ENCODE assay signal across 22 mouse cellular contexts in genomic region chr3:72328066-72328465, GRCm38 (mm10).
DNase-seq lines count a peak whose midpoint lies in the region; ATAC-seq and TF ChIP-seq lines count a peak whose summit lies in the region.
"Had no signal": no experiment of that assay in that cellular context is flagged by ENCODE, and none has a peak within 500 bp of the region (broad histone marks: within the 10 kb centered on the region; RNA-seq: fewer than 3 reads in every experiment).

No protein-coding gene starts in this region.

- TF ChIP-seq POLR2A in brain, embryonic 14.5 days (IDR thresholded peaks at IDR 0.05; ENCODE audit: borderline replicate concordance, extremely low read depth, insufficient read depth, insufficient read length, poor library complexity, severe bottlenecking) = no peak

- H3K36me3 ChIP-seq in forebrain, embryonic 14.5 days (ENCODE audit: control insufficient read depth, insufficient read depth, low read length) = no peaks in the 10 kb centered on the region
- no peaks in the 10 kb centered on the region for H3K36me3 ChIP-seq in forebrain, embryonic 12.5 days (replicated peaks)
- H3K36me3 ChIP-seq in kidney, postnatal 0 days (ENCODE audit: insufficient read depth, low read length) = no peaks in the 10 kb centered on the region
- no peaks in the 10 kb centered on the region for H3K36me3 ChIP-seq in kidney, embryonic 16.5 days (ENCODE audit: insufficient read depth, low read length)
- H3K36me3 ChIP-seq: embryonic facial prominence, embryonic 12.5 days; embryonic facial prominence, embryonic 15.5 days; forebrain, embryonic 10.5 days; forebrain, embryonic 15.5 days had no signal

- peak; percentile 63 for DNase-seq in forebrain, embryonic 14.5 days (ENCODE audit: low spot score)
- DNase-seq in kidney, postnatal 0 days (ENCODE audit: low spot score) = peak; percentile 25
- DNase-seq in brain, adult 2 months (ENCODE audit: low read depth, low spot score) = peak; percentile 19
- peak; percentile 58 for DNase-seq in brain, embryonic 14.5 days (ENCODE audit: low read depth)
- DNase-seq in gastrocnemius, adult 8-10 months (ENCODE audit: low spot score in 2 of 2) = no peak
- DNase-seq: adrenal gland, adult 2 months; adrenal gland, postnatal 10 days; adrenal gland, postnatal 25 days; cerebellum, adult 11 months; cerebellum, adult 18-20 months; cerebellum, adult 8-10 months; cerebellum, adult 9-11 months; cerebellum, postnatal 14 days; cerebellum, postnatal 36 days; embryo, embryonic 11 days had no signal

- no peak overlapping the region for H3K4me2 ChIP-seq in forebrain, embryonic 14.5 days (ENCODE audit: low read length)
- no peak overlapping the region for H3K4me2 ChIP-seq in forebrain, embryonic 12.5 days
- H3K4me2 ChIP-seq in kidney, postnatal 0 days (ENCODE audit: low read length) = no peak overlapping the region
- H3K4me2 ChIP-seq in kidney, embryonic 16.5 days (replicated peaks; ENCODE audit: low read depth, low read length) = no peak overlapping the region
- H3K4me2 ChIP-seq: embryonic facial prominence, embryonic 12.5 days; embryonic facial prominence, embryonic 15.5 days; forebrain, embryonic 15.5 days had no signal

- H3K27ac ChIP-seq in forebrain, embryonic 14.5 days (ENCODE audit: low read depth, low read length) = no peak overlapping the region
- H3K27ac ChIP-seq in forebrain, embryonic 12.5 days = no peak overlapping the region
- no peak overlapping the region for H3K27ac ChIP-seq in kidney, postnatal 0 days
- no peak overlapping the region for H3K27ac ChIP-seq in kidney, embryonic 16.5 days (ENCODE audit: low read length)
- H3K27ac ChIP-seq: embryonic facial prominence, embryonic 12.5 days; embryonic facial prominence, embryonic 15.5 days; forebrain, embryonic 10.5 days; forebrain, embryonic 15.5 days had no signal

- no peak overlapping the region for H3K4me3 ChIP-seq in forebrain, embryonic 14.5 days (ENCODE audit: low read depth, low read length)
- H3K4me3 ChIP-seq in forebrain, embryonic 12.5 days (replicated peaks) = no peak overlapping the region
- no peak overlapping the region for H3K4me3 ChIP-seq in kidney, postnatal 0 days (replicated peaks; ENCODE audit: low read depth, low read length)
- no peak overlapping the region for H3K4me3 ChIP-seq in kidney, embryonic 16.5 days (ENCODE audit: low read length)
- H3K4me3 ChIP-seq: embryonic facial prominence, embryonic 12.5 days; embryonic facial prominence, embryonic 15.5 days; erythroblast, embryonic 14.5 days; forebrain, embryonic 10.5 days; forebrain, embryonic 15.5 days had no signal

- H3K9me3 ChIP-seq in forebrain, embryonic 14.5 days (replicated peaks; ENCODE audit: control insufficient read depth, low read length) = no peaks in the 10 kb centered on the region
- H3K9me3 ChIP-seq in forebrain, embryonic 12.5 days = no peaks in the 10 kb centered on the region
- no peaks in the 10 kb centered on the region for H3K9me3 ChIP-seq in kidney, postnatal 0 days (replicated peaks; ENCODE audit: low read length)
- H3K9me3 ChIP-seq in kidney, embryonic 16.5 days (ENCODE audit: low read length) = no peaks in the 10 kb centered on the region
- H3K9me3 ChIP-seq: embryonic facial prominence, embryonic 12.5 days; embryonic facial prominence, embryonic 15.5 days; forebrain, embryonic 10.5 days; forebrain, embryonic 15.5 days had no signal

- H3K9ac ChIP-seq in forebrain, embryonic 14.5 days (ENCODE audit: low read length) = no peak overlapping the region
- no peak overlapping the region for H3K9ac ChIP-seq in forebrain, embryonic 12.5 days
- no peak overlapping the region for H3K9ac ChIP-seq in kidney, postnatal 0 days (ENCODE audit: low read depth, low read length)
- no peak overlapping the region for H3K9ac ChIP-seq in kidney, embryonic 16.5 days (replicated peaks; ENCODE audit: low read length)
- H3K9ac ChIP-seq: embryonic facial prominence, embryonic 12.5 days; embryonic facial prominence, embryonic 15.5 days; forebrain, embryonic 15.5 days had no signal

- H3K27me3 ChIP-seq in forebrain, embryonic 14.5 days (replicated peaks; ENCODE audit: control insufficient read depth, insufficient read depth, low read length) = no peaks in the 10 kb centered on the region
- no peaks in the 10 kb centered on the region for H3K27me3 ChIP-seq in forebrain, embryonic 12.5 days
- no peaks in the 10 kb centered on the region for H3K27me3 ChIP-seq in kidney, postnatal 0 days (ENCODE audit: insufficient read depth, low read length)
- H3K27me3 ChIP-seq in kidney, embryonic 16.5 days (ENCODE audit: insufficient read depth, low read length) = no peaks in the 10 kb centered on the region
- H3K27me3 ChIP-seq: embryonic facial prominence, embryonic 12.5 days; embryonic facial prominence, embryonic 15.5 days; forebrain, embryonic 15.5 days had no signal

- WGBS in forebrain, embryonic 14.5 days = 83% methylated on average over 1 of the region's 1 CpGs
- whole genome bisulfite sequencing in forebrain, embryonic 12.5 days = 86% methylated on average over 1 of the region's 1 CpGs
- 71% methylated on average over 1 of the region's 1 CpGs for WGBS in kidney, postnatal 0 days
- 73% methylated on average over 1 of the region's 1 CpGs for WGBS in kidney, embryonic 16.5 days

- 0 out of 2 replicates have a peak, but pooled peaks have one; percentile 18 for ATAC-seq in forebrain, embryonic 14.5 days
- no peak for ATAC-seq in forebrain, embryonic 12.5 days (ENCODE audit: low FRiP score)
- no peak for ATAC-seq in kidney, postnatal 0 days (replicated peaks; ENCODE audit: low FRiP score, low read depth)
- ATAC-seq in kidney, embryonic 16.5 days (ENCODE audit: low FRiP score, low TSS enrichment) = no peak
- ATAC-seq: forebrain, embryonic 15.5 days had no signal

- H3K4me1 ChIP-seq in forebrain, embryonic 14.5 days (ENCODE audit: control insufficient read depth, insufficient read depth, low read length) = no peaks in the 10 kb centered on the region
- no peaks in the 10 kb centered on the region for H3K4me1 ChIP-seq in forebrain, embryonic 12.5 days
- no peaks in the 10 kb centered on the region for H3K4me1 ChIP-seq in kidney, postnatal 0 days (replicated peaks; ENCODE audit: insufficient read depth, low read length)
- no peaks in the 10 kb centered on the region for H3K4me1 ChIP-seq in kidney, embryonic 16.5 days (ENCODE audit: insufficient read depth, low read length)
- H3K4me1 ChIP-seq: embryonic facial prominence, embryonic 12.5 days; embryonic facial prominence, embryonic 15.5 days; forebrain, embryonic 10.5 days; forebrain, embryonic 15.5 days had no signal

- no peak for TF ChIP-seq CTCF in kidney, postnatal 0 days (IDR thresholded peaks at IDR 0.05; ENCODE audit: low read depth)
- no peak for TF ChIP-seq CTCF in brain, embryonic 14.5 days (IDR thresholded peaks at IDR 0.05; ENCODE audit: borderline replicate concordance, extremely low read depth, insufficient read depth, insufficient read length)

Comparison
In these comparisons a context has a peak if more than half of its experiments do, and no peak if none do; other contexts are left out.
1. DNase-seq: peak in forebrain, embryonic 14.5 days (single experiment), kidney, postnatal 0 days (single experiment), brain, adult 2 months (single experiment) and brain, embryonic 14.5 days (single experiment); none in gastrocnemius, adult 8-10 months (0 of 2).